Mouse (Mus musculus) midbrain, embryonic 11.5 days (tissue): ENCODE results near the gene Zfp108. TPM values are rescaled to one million over a fixed set of nuclear protein-coding genes. Genes with fewer than 3 reads are reported as not detected.
A peak's percentile ranks its signal among the peaks of the same experiment; 100 is the strongest.

Experiments
- ATAC-seq: fragments of 200-750 bp; cut with Nextera tagmentation; 2 replicates; pipeline ENCODE4 v1.8.0; 2017; ENCODE audit warnings: moderate TSS enrichment, moderate library complexity; ENCODE audit not compliant: low FRiP score
- DNase-seq: peaks from one replicate; pipeline ENCODE4 v3.0.0; 2015; ENCODE audit warnings: low spot score; ENCODE audit errors: missing footprints
- H3K27ac ChIP-seq: fragments of 300-500 bp; sonication (generic); 2 replicates; pipeline ENCODE4 v1.5.1; 2014; ENCODE audit warnings: low read depth, low read length
- H3K27me3 ChIP-seq: fragments of 300-500 bp; sonication (generic); 2 replicates; pipeline ENCODE4 v1.6.1; 2014; ENCODE audit warnings: mild to moderate bottlenecking, low read length, moderate library complexity, mixed read lengths; ENCODE audit not compliant: control insufficient read depth, insufficient read depth
- H3K36me3 ChIP-seq: fragments of 300-500 bp; sonication (generic); 2 replicates; pipeline ENCODE4 v1.6.1; 2014; ENCODE audit warnings: mild to moderate bottlenecking, low read length, moderate library complexity, mixed read lengths; ENCODE audit not compliant: control insufficient read depth, insufficient read depth
- H3K4me1 ChIP-seq: fragments of 300-500 bp; sonication (generic); 2 replicates; pipeline ENCODE4 v1.6.1; 2014; ENCODE audit warnings: low read length; ENCODE audit not compliant: control insufficient read depth, insufficient read depth
- H3K4me2 ChIP-seq: fragments of 300-500 bp; sonication (generic); 2 replicates; pipeline ENCODE4 v1.6.1; 2014; ENCODE audit warnings: mild to moderate bottlenecking, moderate library complexity
- H3K4me3 ChIP-seq: fragments of 300-500 bp; sonication (generic); 2 replicates; pipeline ENCODE4 v1.5.1; 2014; ENCODE audit warnings: low read depth, low read length
- H3K9ac ChIP-seq: fragments of 300-500 bp; sonication (generic); 2 replicates; pipeline ENCODE4 v1.6.1; 2014; ENCODE audit warnings: low read length
- H3K9me3 ChIP-seq: fragments of 300-500 bp; sonication (generic); 2 replicates; pipeline ENCODE4 v1.6.1; 2016; ENCODE audit warnings: low read length; ENCODE audit not compliant: control insufficient read depth
- WGBS: fragments of 180-500 bp; shearing (Covaris S2); extraction: QIAGEN DNeasy Blood & Tissue Kit; methylation state at CpG from one replicate; pipeline ENCODE4 v1.1.7; 2014; 5-methylcytosine and 5-hydroxymethylcytosine counted together
- polyA plus RNA-seq: library from polyadenylated mRNA; unstranded; fragments of >200 nt; fragmentation: Nextera tagmentation; extraction: Ambion mirVana; gene quantifications from 2 replicates; pipeline ENCODE4 v1.2.1, GENCODE M21; 2014

The Zfp108 gene
- polyA plus RNA-seq, 1 experiment from 2014 or later = 2.5 TPM

GRCm38 (mm10) chr7:24293061-24293851, 38.7 kb downstream of the Zfp108 start:
- Histone ChIP-seq H3K4me2 (no peak overlapping the region), H3K4me1 (peaks cover 4% of the 10 kb centered on the region), H3K9me3 (no peaks in the 10 kb centered on the region), H3K36me3 (peaks cover 39% of the 10 kb centered on the region), H3K27me3 (no peaks in the 10 kb centered on the region), H3K4me3 (no peak overlapping the region), H3K9ac (no peak overlapping the region), H3K27ac (no peak overlapping the region)
- DNase-seq (peak; percentile 51), ATAC-seq (no peak)
- 87% methylated on average over 12 of the region's 12 CpGs for WGBS

GRCm38 (mm10) chr7:24294763-24295162, 40.2 kb downstream of the Zfp108 start:
- Histone ChIP-seq H3K4me3 (no peak overlapping the region), H3K9ac (no peak overlapping the region), H3K27ac (no peak overlapping the region), H3K27me3 (no peaks in the 10 kb centered on the region), H3K36me3 (peaks cover 39% of the 10 kb centered on the region), H3K9me3 (no peaks in the 10 kb centered on the region), H3K4me2 (no peak overlapping the region), H3K4me1 (peaks cover 5% of the 10 kb centered on the region)
- DNase-seq (peak; percentile 51), ATAC-seq (no peak)
- 95% methylated on average over 4 of the region's 4 CpGs for WGBS

- Histone ChIP-seq H3K4me2 (no peak overlapping the region), H3K36me3 (peaks cover 34% of the 10 kb centered on the region), H3K9ac (no peak overlapping the region), H3K27me3 (no peaks in the 10 kb centered on the region), H3K27ac (no peak overlapping the region), H3K4me3 (no peak overlapping the region), H3K4me1 (peaks cover 11% of the 10 kb centered on the region), H3K9me3 (no peaks in the 10 kb centered on the region)
- 96% methylated on average over 7 of the region's 7 CpGs for WGBS
- ATAC-seq = no peak
- DNase-seq = no peak
These were observed 40.8 kb downstream of the Zfp108 start for GRCm38 (mm10) chr7:24295376-24295775.

GRCm38 (mm10) chr7:24296386-24296785, 41.8 kb downstream of the Zfp108 start:
- Histone ChIP-seq H3K4me2 (no peak overlapping the region), H3K4me1 (peaks cover 15% of the 10 kb centered on the region), H3K9me3 (no peaks in the 10 kb centered on the region), H3K4me3 (no peak overlapping the region), H3K27me3 (no peaks in the 10 kb centered on the region), H3K27ac (no peak overlapping the region), H3K36me3 (peaks cover 27% of the 10 kb centered on the region), H3K9ac (no peak overlapping the region)
- peak; percentile 21 for DNase-seq
- ATAC-seq = no peak
- WGBS = 96% methylated on average over 6 of the region's 7 CpGs

GRCm38 (mm10) chr7:24297361-24298095, 42.9 kb downstream of the Zfp108 start:
- Histone ChIP-seq H3K4me2 (peak overlapping the region; percentile 89), H3K9me3 (no peaks in the 10 kb centered on the region), H3K36me3 (peaks cover 16% of the 10 kb centered on the region), H3K27me3 (no peaks in the 10 kb centered on the region), H3K4me3 (no peak overlapping the region), H3K9ac (peak overlapping the region; percentile 72), H3K27ac (no peak overlapping the region; the same call in 1 of the 2 replicates), H3K4me1 (peaks cover 15% of the 10 kb centered on the region)
- DNase-seq = peak; percentile 68
- WGBS = 90% methylated on average over 15 of the region's 15 CpGs
- no peak for ATAC-seq

GRCm38 (mm10) chr7:24298635-24298972, 44.0 kb downstream of the Zfp108 start:
- no peak for DNase-seq

GRCm38 (mm10) chr7:24298973-24299708, 44.5 kb downstream of the Zfp108 start:
- Histone ChIP-seq H3K9ac (peak overlapping the region; percentile 72), H3K27ac (peak overlapping the region; percentile 82), H3K27me3 (no peaks in the 10 kb centered on the region), H3K36me3 (peaks cover 18% of the 10 kb centered on the region), H3K4me2 (peak overlapping the region; percentile 89), H3K4me3 (peak overlapping the region; percentile 51), H3K4me1 (peaks cover 15% of the 10 kb centered on the region), H3K9me3 (no peaks in the 10 kb centered on the region)
- under 1% methylated on average over 46 of the region's 47 CpGs for WGBS
- ATAC-seq (peak; percentile 87), DNase-seq (peak; percentile 97)

More at GRCm38 (mm10) chr7:24298635-24298972, 44.0 kb downstream of the Zfp108 start:
- peaks cover 18% of the 10 kb centered on the region for H3K36me3 ChIP-seq
- H3K27me3 ChIP-seq = no peaks in the 10 kb centered on the region
- 0% methylated on average over 12 of the region's 12 CpGs for WGBS
- peak overlapping the region; percentile 72 for H3K9ac ChIP-seq
- peak overlapping the region; percentile 82 for H3K27ac ChIP-seq
- H3K4me2 ChIP-seq = peak overlapping the region; percentile 89
- peaks cover 15% of the 10 kb centered on the region for H3K4me1 ChIP-seq
- ATAC-seq = peak; percentile 39
- H3K9me3 ChIP-seq = no peaks in the 10 kb centered on the region
- H3K4me3 ChIP-seq = peak overlapping the region; percentile 51

GRCm38 (mm10) chr7:24299823-24300481, 45.4 kb downstream of the Zfp108 start:
- DNase-seq (peak; percentile 91), ATAC-seq (peak; percentile 45)
- H3K9me3 ChIP-seq = no peaks in the 10 kb centered on the region

More at GRCm38 (mm10) chr7:24299823-24300481, 45.4 kb downstream of the Zfp108 start:
- H3K4me2 ChIP-seq = peak overlapping the region; percentile 89
- peak overlapping the region; percentile 51 for H3K4me3 ChIP-seq
- peaks cover 12% of the 10 kb centered on the region for H3K36me3 ChIP-seq
- peaks cover 15% of the 10 kb centered on the region for H3K4me1 ChIP-seq
- WGBS = under 1% methylated on average over 18 of the region's 18 CpGs
- H3K9ac ChIP-seq = peak overlapping the region; percentile 72
- H3K27ac ChIP-seq = peak overlapping the region; percentile 30; the same call in 1 of the 2 replicates
- H3K27me3 ChIP-seq = no peaks in the 10 kb centered on the region
